Mouse (Mus musculus): ENCODE data around the gene Iqck. TPM values are rescaled to one million over a fixed set of nuclear protein-coding genes. Genes with fewer than 3 reads are reported as not detected.

Gene Iqck
- polyA plus RNA-seq, 1 experiment from 2014 or later: 3.1 TPM

DNA sequence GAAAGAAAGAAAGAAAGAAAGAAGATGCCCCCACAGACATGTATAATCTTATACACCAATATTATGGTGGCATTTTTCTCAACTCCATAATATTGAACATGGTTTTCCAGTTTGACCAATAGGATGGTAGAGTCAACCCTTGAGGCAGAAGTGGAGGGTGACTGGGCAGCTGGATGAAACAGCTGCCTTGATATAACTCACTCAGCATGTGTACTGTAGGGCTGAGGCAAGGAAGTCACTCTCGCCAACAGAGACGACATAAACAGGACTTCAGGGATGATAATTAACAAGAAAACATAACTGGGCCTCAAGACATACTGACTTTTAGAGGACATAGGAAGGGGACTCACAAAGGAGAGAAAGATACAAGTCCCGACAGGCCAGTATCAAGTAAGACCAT, 946 bp upstream of the Iqck start:
- H3K4me2 ChIP-seq: peak overlapping the region; percentile 70
- ATAC-seq (replicated peaks; ENCODE audit: low FRiP score): no peak
- no peaks in the 10 kb centered on the region for H3K27me3 ChIP-seq
- peak overlapping the region; percentile 85; the same call in 1 of the 2 replicates for H3K27ac ChIP-seq
- H3K36me3 ChIP-seq: peaks cover 39% of the 10 kb centered on the region
- H3K4me3 ChIP-seq (replicated peaks): peak overlapping the region; percentile 96
- H3K9ac ChIP-seq: peak overlapping the region; percentile 68
- 11% methylated on average over 3 of the region's 3 CpGs for WGBS
- peaks cover 29% of the 10 kb centered on the region for H3K4me1 ChIP-seq
- no peaks in the 10 kb centered on the region for H3K9me3 ChIP-seq (replicated peaks)

DNA sequence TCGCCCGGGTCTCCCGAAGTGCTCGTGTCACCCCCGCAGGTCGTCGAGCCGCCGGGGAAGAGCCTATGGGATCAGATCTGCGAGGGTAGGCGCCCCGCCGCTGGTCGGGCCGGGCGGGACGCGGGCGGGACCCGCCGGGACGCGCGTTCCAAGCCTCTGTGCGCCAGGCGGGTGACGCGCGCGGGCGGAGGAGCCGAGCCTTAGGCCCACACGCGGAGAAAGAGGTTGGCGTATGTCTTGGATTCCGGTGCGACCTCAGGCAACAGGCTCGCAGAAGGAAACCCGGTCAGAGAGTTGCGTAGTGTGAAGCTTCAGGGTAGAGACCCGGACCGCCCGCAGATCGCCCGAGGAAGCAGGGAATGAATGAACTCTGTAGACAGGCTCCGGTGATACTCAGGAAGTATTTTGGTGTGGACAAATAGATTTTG, 339 bp downstream of the Iqck start, which contains the start of gene Knop1:
Gene Knop1 (minus strand): TSS at position 378 of the 428 bp plus-strand sequence.
- under 1% methylated on average over 46 of the region's 46 CpGs for WGBS
- peak; percentile 90 for ATAC-seq (replicated peaks; ENCODE audit: low FRiP score)
- Histone ChIP-seq H3K4me3 (replicated peaks) (peak within 1 kb of the TSS; percentile 96), H3K4me2 (peak within 1 kb of the TSS; percentile 70), H3K9me3 (replicated peaks) (no peaks in the 10 kb centered on the region), H3K27me3 (no peaks in the 10 kb centered on the region), H3K27ac (peak within 1 kb of the TSS; percentile 85), H3K36me3 (peaks cover 26% of the 10 kb centered on the region), H3K4me1 (peaks cover 25% of the 10 kb centered on the region), H3K9ac (peak within 1 kb of the TSS; percentile 68)

DNA sequence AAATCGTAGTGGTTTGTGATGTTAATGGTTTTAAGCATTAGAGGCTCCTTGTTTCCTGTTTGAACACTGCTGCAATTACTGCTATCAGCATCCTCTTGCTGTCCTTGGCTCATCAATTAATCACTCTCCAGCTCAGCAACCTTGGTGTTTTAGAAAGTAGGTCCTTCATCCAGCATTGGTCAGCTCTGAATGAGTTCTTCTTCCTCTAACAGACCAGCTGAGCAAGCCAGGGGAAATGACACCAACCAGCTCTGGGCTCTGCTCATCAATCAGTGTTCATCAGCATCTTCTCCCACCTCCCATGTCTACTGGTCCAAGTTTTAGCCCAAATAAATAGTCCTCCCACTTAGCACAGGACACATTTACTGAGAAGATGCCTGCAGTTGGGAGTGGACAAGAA, 3.1 kb downstream of the Iqck start:
- 86% methylated on average over 1 of the region's 1 CpGs for WGBS

GRCm38 (mm10) chr7:118865362-118865761, 9.8 kb downstream of the Iqck start:
- Histone ChIP-seq H3K9ac (no peak overlapping the region), H3K27me3 (no peaks in the 10 kb centered on the region), H3K4me1 (no peaks in the 10 kb centered on the region), H3K27ac (no peak overlapping the region), H3K36me3 (no peaks in the 10 kb centered on the region), H3K4me3 (replicated peaks) (no peak overlapping the region), H3K4me2 (no peak overlapping the region), H3K9me3 (replicated peaks) (no peaks in the 10 kb centered on the region)
- no peak for ATAC-seq (replicated peaks; ENCODE audit: low FRiP score)
- WGBS: 55% methylated on average over 2 of the region's 2 CpGs

More for the DNA sequence above, 3.1 kb downstream of the Iqck start:
- no peaks in the 10 kb centered on the region for H3K27me3 ChIP-seq
- no peak overlapping the region for H3K4me2 ChIP-seq
- no peak overlapping the region for H3K27ac ChIP-seq
- no peak overlapping the region for H3K9ac ChIP-seq
- peaks cover 19% of the 10 kb centered on the region for H3K4me1 ChIP-seq
- no peaks in the 10 kb centered on the region for H3K9me3 ChIP-seq (replicated peaks)
- no peak overlapping the region for H3K4me3 ChIP-seq (replicated peaks)
- no peak for ATAC-seq (replicated peaks; ENCODE audit: low FRiP score)
- H3K36me3 ChIP-seq: no peaks in the 10 kb centered on the region

- no peaks in the 10 kb centered on the region for H3K4me1 ChIP-seq
- 89% methylated on average over 3 of the region's 3 CpGs for WGBS
- no peak overlapping the region for H3K9ac ChIP-seq
- no peaks in the 10 kb centered on the region for H3K27me3 ChIP-seq
- H3K36me3 ChIP-seq: no peaks in the 10 kb centered on the region
- no peak for ATAC-seq (replicated peaks; ENCODE audit: low FRiP score)
- H3K9me3 ChIP-seq (replicated peaks): no peaks in the 10 kb centered on the region
- H3K4me3 ChIP-seq (replicated peaks): no peak overlapping the region
- H3K4me2 ChIP-seq: no peak overlapping the region
- H3K27ac ChIP-seq: no peak overlapping the region
These were observed 24.0 kb downstream of the Iqck start for GRCm38 (mm10) chr7:118879466-118880029.

- Histone ChIP-seq H3K9me3 (replicated peaks) (no peaks in the 10 kb centered on the region), H3K9ac (no peak overlapping the region), H3K4me3 (replicated peaks) (no peak overlapping the region), H3K27ac (no peak overlapping the region), H3K36me3 (no peaks in the 10 kb centered on the region), H3K27me3 (no peaks in the 10 kb centered on the region), H3K4me1 (0 out of 2 replicates have a peak, but pooled peaks cover under 1% of the 10 kb centered on the region), H3K4me2 (no peak overlapping the region)
- no peak for ATAC-seq (replicated peaks; ENCODE audit: low FRiP score)
- WGBS: 82% methylated on average over 4 of the region's 4 CpGs
These were observed 28.4 kb downstream of the Iqck start for GRCm38 (mm10) chr7:118883957-118884356.

- WGBS: 85% methylated on average over 4 of the region's 4 CpGs
- no peak for ATAC-seq (replicated peaks; ENCODE audit: low FRiP score)
These were observed 29.4 kb downstream of the Iqck start for GRCm38 (mm10) chr7:118884969-118885368.

DNA sequence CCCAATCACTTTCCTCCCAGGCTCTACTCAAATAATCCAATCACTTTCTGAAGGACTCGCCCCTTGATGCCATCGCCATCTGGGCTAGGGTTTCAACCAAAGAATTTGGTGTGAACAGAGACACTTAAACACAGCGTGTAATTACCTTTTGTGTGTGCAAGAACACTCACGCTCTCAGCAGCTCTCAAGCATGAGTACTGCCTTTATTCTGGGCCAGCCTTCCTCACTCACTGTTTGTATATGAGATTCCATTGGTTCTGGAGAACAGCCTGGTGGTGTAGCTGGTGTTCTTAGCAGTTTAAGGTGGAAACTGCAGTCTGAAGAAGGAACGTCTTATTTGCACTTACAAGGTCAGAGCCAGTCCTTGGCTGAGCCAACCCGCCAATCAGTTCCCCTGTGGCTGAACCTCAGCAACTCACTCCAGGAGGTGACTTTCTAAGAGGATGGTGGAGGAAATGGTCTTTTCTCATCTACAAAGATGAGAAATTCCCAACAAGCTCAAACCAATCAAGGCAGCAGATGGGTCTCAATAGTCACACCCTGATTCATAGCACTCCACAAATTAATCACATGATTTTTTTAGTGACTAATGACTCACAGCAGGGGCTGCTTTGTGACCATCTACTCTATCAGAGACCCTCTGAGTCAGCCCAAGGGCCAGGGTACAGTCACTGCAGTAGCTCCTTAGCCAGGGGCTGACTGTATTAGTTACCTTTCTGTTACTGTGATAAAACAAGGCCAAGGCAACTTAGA, 31.9 kb downstream of the Iqck start:
- Histone ChIP-seq H3K4me3 (replicated peaks) (no peak overlapping the region), H3K27me3 (no peaks in the 10 kb centered on the region), H3K4me1 (0 out of 2 replicates have a peak, but pooled peaks cover 2% of the 10 kb centered on the region), H3K36me3 (no peaks in the 10 kb centered on the region), H3K27ac (no peak overlapping the region), H3K9me3 (replicated peaks) (no peaks in the 10 kb centered on the region), H3K4me2 (no peak overlapping the region), H3K9ac (no peak overlapping the region)
- 53% methylated on average over 6 of the region's 6 CpGs for WGBS
- no peak for ATAC-seq (replicated peaks; ENCODE audit: low FRiP score)

More at GRCm38 (mm10) chr7:118884969-118885368, 29.4 kb downstream of the Iqck start:
- H3K9me3 ChIP-seq (replicated peaks): no peaks in the 10 kb centered on the region
- no peaks in the 10 kb centered on the region for H3K36me3 ChIP-seq
- H3K27me3 ChIP-seq: no peaks in the 10 kb centered on the region
- 0 out of 2 replicates have a peak, but pooled peaks cover 2% of the 10 kb centered on the region for H3K4me1 ChIP-seq
- H3K4me2 ChIP-seq: no peak overlapping the region
- H3K27ac ChIP-seq: no peak overlapping the region
- H3K4me3 ChIP-seq (replicated peaks): no peak overlapping the region
- no peak overlapping the region for H3K9ac ChIP-seq

DNA sequence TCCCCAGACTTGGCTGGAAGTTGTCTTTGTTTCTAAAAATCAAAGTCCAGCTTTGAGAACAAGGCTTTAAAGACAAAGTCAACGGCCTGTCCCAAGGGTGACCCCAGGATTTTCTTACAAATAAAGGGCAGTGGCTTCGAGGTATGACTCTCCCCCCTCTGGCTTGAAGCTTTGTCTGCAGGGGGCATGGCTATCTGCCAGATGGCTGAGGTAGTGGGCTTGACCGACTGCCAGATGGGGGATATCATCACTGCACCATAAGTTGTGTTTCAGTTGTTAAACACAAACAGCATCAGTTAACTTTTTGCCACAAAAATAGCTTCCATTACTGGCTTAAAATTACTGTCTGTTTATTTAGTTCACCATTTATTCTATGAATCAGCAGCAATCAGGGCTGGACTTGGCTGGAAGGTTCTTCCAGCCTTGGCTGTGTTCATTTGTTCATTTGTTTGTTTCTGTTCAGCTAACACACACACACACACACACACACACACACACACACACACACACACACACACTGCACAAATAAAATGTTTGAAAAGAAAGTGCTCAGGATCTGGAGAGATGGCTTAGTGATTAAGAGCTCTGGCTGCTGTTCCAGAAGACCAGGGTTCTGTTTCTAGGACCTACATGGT, 33.6 kb downstream of the Iqck start:
- Histone ChIP-seq H3K36me3 (no peaks in the 10 kb centered on the region), H3K9ac (no peak overlapping the region), H3K27ac (no peak overlapping the region), H3K27me3 (no peaks in the 10 kb centered on the region), H3K4me1 (0 out of 2 replicates have a peak, but pooled peaks cover 2% of the 10 kb centered on the region), H3K9me3 (replicated peaks) (no peaks in the 10 kb centered on the region), H3K4me3 (replicated peaks) (no peak overlapping the region), H3K4me2 (no peak overlapping the region)
- WGBS: 21% methylated on average over 3 of the region's 3 CpGs
- ATAC-seq (replicated peaks; ENCODE audit: low FRiP score): no peak

DNA sequence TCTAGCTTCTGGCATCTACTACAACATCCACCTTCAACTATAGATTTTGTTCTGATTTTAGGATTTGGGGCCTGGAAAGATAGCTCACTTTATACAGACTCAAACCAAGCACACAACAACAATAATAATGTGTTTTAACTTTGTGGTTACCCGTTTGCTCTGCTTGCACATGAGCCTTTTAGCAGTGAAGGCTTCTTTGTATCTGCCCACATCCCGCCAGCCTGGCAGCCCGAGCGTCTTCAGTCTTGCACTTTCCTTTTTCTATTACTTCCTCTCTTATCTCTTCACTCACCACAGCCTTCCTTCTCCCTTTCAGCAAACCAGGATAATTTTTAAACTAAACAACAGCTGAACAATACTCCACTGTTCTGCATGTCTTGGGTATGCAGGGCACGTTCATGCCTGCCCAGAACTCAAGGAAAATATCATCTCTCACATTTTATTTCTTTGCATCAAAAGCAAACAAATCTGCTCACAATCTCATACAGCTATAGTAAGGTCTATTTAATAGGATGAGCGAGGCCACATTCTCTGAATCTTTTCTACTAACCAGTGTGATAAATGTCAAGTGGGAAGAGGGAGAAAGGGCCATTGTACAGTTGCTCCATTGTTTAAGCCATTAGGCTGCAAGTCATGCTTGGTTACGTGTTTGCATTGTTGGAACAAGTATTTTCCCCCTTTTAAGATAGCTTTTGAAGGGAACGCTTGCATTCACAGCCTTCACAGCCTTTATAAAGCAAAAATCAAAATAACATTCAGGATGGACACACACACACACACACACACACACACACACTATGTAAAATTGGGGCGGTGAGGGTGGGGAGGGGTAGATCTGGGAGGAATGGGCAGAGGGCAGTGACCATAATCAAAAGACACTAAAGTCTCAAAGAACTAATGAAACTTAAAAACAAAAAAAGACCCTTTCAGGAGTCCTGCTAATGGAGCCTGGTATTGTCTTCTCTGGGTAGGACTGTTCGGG, 40.2 kb downstream of the Iqck start:
- no peak overlapping the region for H3K9ac ChIP-seq
- H3K36me3 ChIP-seq: no peaks in the 10 kb centered on the region
- H3K4me1 ChIP-seq: no peaks in the 10 kb centered on the region
- no peaks in the 10 kb centered on the region for H3K27me3 ChIP-seq
- no peak overlapping the region for H3K4me2 ChIP-seq
- no peak overlapping the region for H3K27ac ChIP-seq
- no peak for ATAC-seq (replicated peaks; ENCODE audit: low FRiP score)
- H3K9me3 ChIP-seq (replicated peaks): no peaks in the 10 kb centered on the region
- no peak overlapping the region for H3K4me3 ChIP-seq (replicated peaks)
- WGBS: 68% methylated on average over 10 of the region's 10 CpGs

DNA sequence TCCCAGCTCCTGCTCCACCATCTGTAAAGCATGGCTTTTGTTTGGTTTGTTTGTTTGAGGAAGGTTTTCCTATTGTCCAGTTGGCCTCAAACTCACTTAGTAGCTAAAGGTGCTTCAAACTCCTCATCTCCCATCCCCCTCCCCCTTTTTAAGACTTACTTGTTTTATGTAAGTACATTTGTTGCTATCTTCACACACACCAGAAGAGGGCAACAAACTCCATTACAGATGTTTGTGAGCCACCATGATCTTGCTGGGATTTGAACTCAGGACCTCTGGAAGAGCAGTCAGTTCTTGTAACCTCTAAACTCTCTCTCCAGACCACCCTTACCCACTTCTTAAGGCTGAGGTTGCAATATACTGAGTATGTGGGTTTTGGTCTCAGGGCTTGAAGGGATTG, 42.5 kb downstream of the Iqck start:
- Histone ChIP-seq H3K9me3 (replicated peaks) (no peaks in the 10 kb centered on the region), H3K4me2 (no peak overlapping the region), H3K36me3 (no peaks in the 10 kb centered on the region), H3K9ac (no peak overlapping the region), H3K4me3 (replicated peaks) (no peak overlapping the region), H3K4me1 (peaks cover 8% of the 10 kb centered on the region), H3K27me3 (no peaks in the 10 kb centered on the region), H3K27ac (no peak overlapping the region)
- ATAC-seq (replicated peaks; ENCODE audit: low FRiP score): no peak

Measured in kidney, embryonic 15.5 days (tissue).